Mouse (Mus musculus): ENCODE measurements around the gene Tmem184b. TPM values are rescaled to one million over a fixed set of nuclear protein-coding genes. Genes with fewer than 3 reads are reported as not detected.

Gene Tmem184b
- polyA plus RNA-seq, 2 experiments: 67.9 to 121 TPM

GRCm38 (mm10) chr15:79439386-79439785 lies 36.0 kb upstream of the Tmem184b start:
- no peak for TF ChIP-seq POLR2A (IDR thresholded peaks at IDR 0.05; ENCODE audit: borderline replicate concordance, extremely low read depth, insufficient read depth, insufficient read length)
- DNase-seq (ENCODE audit: low spot score): no peak
- ATAC-seq (ENCODE audit: low FRiP score, low read depth): no peak
- H3K4me1 ChIP-seq (ENCODE audit: control insufficient read depth, insufficient read depth, low read length): peaks cover 29% of the 10 kb centered on the region
- H3K27ac ChIP-seq (replicated peaks; ENCODE audit: low read depth, low read length): no peak overlapping the region
- H3K9ac ChIP-seq (ENCODE audit: low read depth, low read length, severe bottlenecking): no peak overlapping the region
- 59% methylated on average over 4 of the region's 4 CpGs for WGBS
- peaks cover 45% of the 10 kb centered on the region for H3K36me3 ChIP-seq (ENCODE audit: control insufficient read depth, insufficient read depth, low read length)
- peak overlapping the region; percentile 85; the same call in 1 of the 2 replicates for H3K4me2 ChIP-seq (replicated peaks; ENCODE audit: low read depth, low read length, severe bottlenecking)
- no peak overlapping the region for H3K4me3 ChIP-seq (replicated peaks; ENCODE audit: low read length)
- no peaks in the 10 kb centered on the region for H3K27me3 ChIP-seq (ENCODE audit: control insufficient read depth, insufficient read depth, low read length)
- no peaks in the 10 kb centered on the region for H3K9me3 ChIP-seq (ENCODE audit: control insufficient read depth, low read length)

GRCm38 (mm10) chr15:79438816-79439215 lies 35.4 kb upstream of the Tmem184b start:
- Histone ChIP-seq H3K27ac (replicated peaks; ENCODE audit: low read depth, low read length) (no peak overlapping the region), H3K9ac (ENCODE audit: low read depth, low read length, severe bottlenecking) (0 out of 2 replicates have a peak overlapping the region, but pooled peaks have one; percentile 12), H3K4me2 (replicated peaks; ENCODE audit: low read depth, low read length, severe bottlenecking) (no peak overlapping the region), H3K4me3 (replicated peaks; ENCODE audit: low read length) (no peak overlapping the region), H3K27me3 (ENCODE audit: control insufficient read depth, insufficient read depth, low read length) (no peaks in the 10 kb centered on the region), H3K36me3 (ENCODE audit: control insufficient read depth, insufficient read depth, low read length) (peaks cover 51% of the 10 kb centered on the region), H3K4me1 (ENCODE audit: control insufficient read depth, insufficient read depth, low read length) (peaks cover 29% of the 10 kb centered on the region), H3K9me3 (ENCODE audit: control insufficient read depth, low read length) (no peaks in the 10 kb centered on the region)
- no peak for ATAC-seq (ENCODE audit: low FRiP score, low read depth)
- 63% methylated on average over 8 of the region's 8 CpGs for WGBS
- TF ChIP-seq POLR2A (IDR thresholded peaks at IDR 0.05; ENCODE audit: borderline replicate concordance, extremely low read depth, insufficient read depth, insufficient read length): no peak
- DNase-seq (ENCODE audit: low spot score): no peak

GRCm38 (mm10) chr15:79438209-79438810 lies 34.9 kb upstream of the Tmem184b start:
- no peak for TF ChIP-seq POLR2A (IDR thresholded peaks at IDR 0.05; ENCODE audit: borderline replicate concordance, extremely low read depth, insufficient read depth, insufficient read length)
- WGBS: 74% methylated on average over 6 of the region's 6 CpGs
- H3K4me3 ChIP-seq (replicated peaks; ENCODE audit: low read length): no peak overlapping the region
- H3K4me2 ChIP-seq (replicated peaks; ENCODE audit: low read depth, low read length, severe bottlenecking): no peak overlapping the region
- no peak for DNase-seq (ENCODE audit: low spot score)
- no peaks in the 10 kb centered on the region for H3K9me3 ChIP-seq (ENCODE audit: control insufficient read depth, low read length)
- H3K4me1 ChIP-seq (ENCODE audit: control insufficient read depth, insufficient read depth, low read length): peaks cover 29% of the 10 kb centered on the region
- no peak overlapping the region for H3K9ac ChIP-seq (ENCODE audit: low read depth, low read length, severe bottlenecking)
- ATAC-seq (ENCODE audit: low FRiP score, low read depth): no peak
- H3K27me3 ChIP-seq (ENCODE audit: control insufficient read depth, insufficient read depth, low read length): no peaks in the 10 kb centered on the region
- H3K36me3 ChIP-seq (ENCODE audit: control insufficient read depth, insufficient read depth, low read length): peaks cover 51% of the 10 kb centered on the region
- 0 out of 2 replicates have a peak overlapping the region, but pooled peaks have one; percentile 4 for H3K27ac ChIP-seq (replicated peaks; ENCODE audit: low read depth, low read length)

GRCm38 (mm10) chr15:79437541-79438208 lies 34.3 kb upstream of the Tmem184b start:
- Histone ChIP-seq H3K4me1 (ENCODE audit: control insufficient read depth, insufficient read depth, low read length) (peaks cover 27% of the 10 kb centered on the region), H3K9me3 (ENCODE audit: control insufficient read depth, low read length) (no peaks in the 10 kb centered on the region), H3K36me3 (ENCODE audit: control insufficient read depth, insufficient read depth, low read length) (peaks cover 57% of the 10 kb centered on the region), H3K9ac (ENCODE audit: low read depth, low read length, severe bottlenecking) (no peak overlapping the region), H3K27ac (replicated peaks; ENCODE audit: low read depth, low read length) (no peak overlapping the region), H3K4me2 (replicated peaks; ENCODE audit: low read depth, low read length, severe bottlenecking) (no peak overlapping the region), H3K4me3 (replicated peaks; ENCODE audit: low read length) (no peak overlapping the region), H3K27me3 (ENCODE audit: control insufficient read depth, insufficient read depth, low read length) (no peaks in the 10 kb centered on the region)
- no peak for TF ChIP-seq POLR2A (IDR thresholded peaks at IDR 0.05; ENCODE audit: borderline replicate concordance, extremely low read depth, insufficient read depth, insufficient read length)
- no peak for ATAC-seq (ENCODE audit: low FRiP score, low read depth)
- no peak for DNase-seq (ENCODE audit: low spot score)
- 85% methylated on average over 12 of the region's 12 CpGs for WGBS

- Histone ChIP-seq H3K36me3 (ENCODE audit: control insufficient read depth, insufficient read depth, low read length) (peaks cover 69% of the 10 kb centered on the region), H3K9ac (ENCODE audit: low read depth, low read length, severe bottlenecking) (no peak overlapping the region), H3K4me3 (replicated peaks; ENCODE audit: low read length) (no peak overlapping the region), H3K27me3 (ENCODE audit: control insufficient read depth, insufficient read depth, low read length) (no peaks in the 10 kb centered on the region), H3K4me1 (ENCODE audit: control insufficient read depth, insufficient read depth, low read length) (peaks cover 22% of the 10 kb centered on the region), H3K4me2 (replicated peaks; ENCODE audit: low read depth, low read length, severe bottlenecking) (no peak overlapping the region), H3K27ac (replicated peaks; ENCODE audit: low read depth, low read length) (no peak overlapping the region), H3K9me3 (ENCODE audit: control insufficient read depth, low read length) (no peaks in the 10 kb centered on the region)
- 71% methylated on average over 7 of the region's 7 CpGs for WGBS
- ATAC-seq (ENCODE audit: low FRiP score, low read depth): no peak
- no peak for TF ChIP-seq POLR2A (IDR thresholded peaks at IDR 0.05; ENCODE audit: borderline replicate concordance, extremely low read depth, insufficient read depth, insufficient read length)
- no peak for DNase-seq (ENCODE audit: low spot score)
Observed at GRCm38 (mm10) chr15:79436481-79436921, 33.1 kb upstream of the Tmem184b start.
